Mouse (Mus musculus) limb, embryonic 13.5 days (tissue): Measurements from ENCODE around the gene Lrrc41. TPM values are rescaled to one million over a fixed set of nuclear protein-coding genes. Genes with fewer than 3 reads are reported as not detected.
A peak's percentile ranks its signal among the peaks of the same experiment; 100 is the strongest.

Source experiments
- ATAC-seq: fragments of 200-750 bp; cut with Nextera tagmentation; 2 replicates; pipeline ENCODE4 v1.8.0; 2017; ENCODE audit warnings: low read depth, moderate number of reproducible peaks, moderate TSS enrichment; ENCODE audit not compliant: low FRiP score
- H3K27ac ChIP-seq: fragments of 300-500 bp; sonication (generic); 2 replicates; pipeline ENCODE4 v1.5.1; 2015; ENCODE audit warnings: inconsistent platforms, mild to moderate bottlenecking, moderate library complexity
- H3K27me3 ChIP-seq: fragments of 300-500 bp; sonication (generic); 2 replicates; pipeline ENCODE4 v1.6.1; 2015; ENCODE audit warnings: mild to moderate bottlenecking, inconsistent platforms
- H3K36me3 ChIP-seq: fragments of 300-500 bp; sonication (generic); 2 replicates; pipeline ENCODE4 v1.6.1; 2015; ENCODE audit warnings: inconsistent platforms, mild to moderate bottlenecking, moderate library complexity
- H3K4me1 ChIP-seq: fragments of 300-500 bp; sonication (generic); 2 replicates; pipeline ENCODE4 v1.6.1; 2015; ENCODE audit warnings: inconsistent platforms
- H3K4me2 ChIP-seq: fragments of 300-500 bp; sonication (generic); replicated peaks from 2 replicates; pipeline ENCODE4 v1.6.1; 2015; ENCODE audit warnings: inconsistent platforms, mild to moderate bottlenecking, moderate library complexity
- H3K4me3 ChIP-seq: fragments of 300-500 bp; sonication (generic); 2 replicates; pipeline ENCODE4 v1.5.1; 2015; ENCODE audit warnings: moderate library complexity, mild to moderate bottlenecking, inconsistent platforms
- H3K9ac ChIP-seq: fragments of 300-500 bp; sonication (generic); 2 replicates; pipeline ENCODE4 v1.6.1; 2015; ENCODE audit warnings: mild to moderate bottlenecking, inconsistent platforms
- H3K9me3 ChIP-seq: fragments of 300-500 bp; sonication (generic); 2 replicates; pipeline ENCODE4 v1.6.1; 2016; ENCODE audit warnings: inconsistent platforms
- WGBS: fragments of 180-500 bp; shearing (Covaris S2); methylation state at CpG from one replicate; pipeline ENCODE4 v1.1.7; 2015; 5-methylcytosine and 5-hydroxymethylcytosine counted together
- polyA plus RNA-seq: library from polyadenylated mRNA; unstranded; fragments of >200 nt; fragmentation: Nextera tagmentation; extraction: Ambion mirVana; gene quantifications from 2 replicates; pipeline ENCODE4 v1.2.1, GENCODE M21; 2015

Gene Lrrc41
- polyA plus RNA-seq, 1 experiment from 2014 or later: 86.8 TPM

GRCm38 (mm10) chr4:116057559-116057958 lies 17.5 kb upstream of the Lrrc41 start:
- H3K4me2 ChIP-seq: no peak overlapping the region
- no peaks in the 10 kb centered on the region for H3K36me3 ChIP-seq
- no peaks in the 10 kb centered on the region for H3K27me3 ChIP-seq
- no peak for ATAC-seq
- 0% methylated on average over 1 of the region's 1 CpGs for whole genome bisulfite sequencing
- no peak overlapping the region for H3K4me3 ChIP-seq
- H3K9me3 ChIP-seq: no peaks in the 10 kb centered on the region
- H3K27ac ChIP-seq: no peak overlapping the region
- H3K4me1 ChIP-seq: peaks cover 1% of the 10 kb centered on the region
- no peak overlapping the region for H3K9ac ChIP-seq

GRCm38 (mm10) chr4:116059012-116059726 lies 15.9 kb upstream of the Lrrc41 start:
- Histone ChIP-seq H3K4me3 (no peak overlapping the region), H3K4me2 (no peak overlapping the region), H3K4me1 (no peaks in the 10 kb centered on the region), H3K9me3 (no peaks in the 10 kb centered on the region), H3K9ac (no peak overlapping the region), H3K27ac (no peak overlapping the region), H3K36me3 (no peaks in the 10 kb centered on the region), H3K27me3 (no peaks in the 10 kb centered on the region)
- no peak for ATAC-seq
- WGBS: 73% methylated on average over 5 of the region's 5 CpGs

DNA sequence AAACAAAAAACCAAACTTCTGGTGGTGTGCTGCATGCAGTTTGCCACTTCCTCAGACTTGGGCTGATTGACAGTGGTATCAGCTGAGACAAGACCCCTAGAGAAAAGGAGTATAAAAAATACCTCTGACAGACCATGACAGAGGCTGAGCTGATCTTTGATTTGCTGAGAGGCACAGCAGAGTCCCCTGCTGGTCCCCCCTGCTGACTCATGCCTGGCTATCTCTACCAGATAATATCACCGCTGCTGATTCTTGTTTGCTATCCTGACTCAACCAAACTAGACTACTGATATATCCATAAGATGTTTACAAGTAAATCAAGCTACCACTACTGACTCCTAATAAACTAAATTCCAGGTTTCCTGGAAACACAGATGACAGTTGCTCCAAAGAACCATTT lies 11.2 kb upstream of the Lrrc41 start:
- H3K9me3 ChIP-seq: no peaks in the 10 kb centered on the region
- no peak for ATAC-seq
- 50% methylated on average over 1 of the region's 1 CpGs for whole genome bisulfite sequencing

DNA sequence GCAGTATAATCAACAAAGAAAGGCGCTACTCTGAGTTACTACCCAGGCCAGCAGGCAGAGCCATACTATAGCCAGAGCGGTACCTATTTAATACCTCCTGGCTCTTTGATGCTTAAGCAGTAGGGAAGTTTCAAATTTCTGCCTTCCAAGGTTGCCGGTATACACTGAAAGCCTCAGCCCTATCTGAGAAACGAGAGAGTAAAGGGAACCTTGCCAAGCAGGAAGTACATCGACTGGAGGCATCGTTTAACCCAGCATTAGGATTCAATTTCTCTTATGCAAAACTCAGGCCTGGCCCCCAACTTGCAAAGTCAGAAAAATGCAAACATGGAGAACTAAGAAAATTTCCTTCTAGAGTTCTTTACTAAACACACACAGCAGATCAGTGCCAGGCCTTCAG lies 5.0 kb upstream of the Lrrc41 start:
- no peak for ATAC-seq
- H3K27ac ChIP-seq: no peak overlapping the region
- H3K36me3 ChIP-seq: peaks cover 51% of the 10 kb centered on the region
- no peak overlapping the region for H3K4me3 ChIP-seq
- H3K4me2 ChIP-seq: no peak overlapping the region
- no peak overlapping the region for H3K9ac ChIP-seq
- H3K4me1 ChIP-seq: peaks cover 15% of the 10 kb centered on the region
- H3K27me3 ChIP-seq: no peaks in the 10 kb centered on the region
- H3K9me3 ChIP-seq: no peaks in the 10 kb centered on the region
- 63% methylated on average over 6 of the region's 6 CpGs for WGBS

More for the DNA sequence above, 11.2 kb upstream of the Lrrc41 start:
- Histone ChIP-seq H3K4me1 (no peaks in the 10 kb centered on the region), H3K36me3 (peaks cover 34% of the 10 kb centered on the region), H3K4me2 (no peak overlapping the region), H3K27me3 (no peaks in the 10 kb centered on the region), H3K27ac (no peak overlapping the region), H3K9ac (no peak overlapping the region), H3K4me3 (no peak overlapping the region)

DNA sequence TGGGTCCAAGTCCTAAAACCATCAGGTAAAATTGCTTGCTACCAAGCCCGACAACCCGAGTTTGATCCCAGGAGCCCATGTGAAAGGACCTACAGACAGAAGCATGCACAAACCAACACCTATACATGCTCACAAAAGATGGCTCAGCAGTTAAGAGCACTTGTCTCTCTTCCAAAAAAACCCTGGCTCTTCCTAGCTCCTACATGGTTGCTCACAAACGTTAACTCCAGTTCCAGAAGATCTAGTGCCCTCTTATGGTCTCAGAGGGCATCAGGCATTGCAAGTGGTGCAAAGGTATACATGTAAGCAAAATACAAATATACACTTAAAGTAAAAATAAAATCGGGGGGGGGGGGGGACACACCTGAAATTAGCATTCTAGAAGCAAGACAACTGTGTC lies 1.9 kb upstream of the Lrrc41 start:
- no peaks in the 10 kb centered on the region for H3K9me3 ChIP-seq
- peaks cover 27% of the 10 kb centered on the region for H3K4me1 ChIP-seq
- no peak overlapping the region for H3K27ac ChIP-seq
- H3K4me3 ChIP-seq: peak overlapping the region; percentile 10; the same call in 1 of the 2 replicates
- no peak overlapping the region for H3K9ac ChIP-seq
- H3K27me3 ChIP-seq: no peaks in the 10 kb centered on the region
- H3K36me3 ChIP-seq: peaks cover 25% of the 10 kb centered on the region
- peak overlapping the region; percentile 91 for H3K4me2 ChIP-seq
- no peak for ATAC-seq
- 45% methylated on average over 4 of the region's 4 CpGs for WGBS

DNA sequence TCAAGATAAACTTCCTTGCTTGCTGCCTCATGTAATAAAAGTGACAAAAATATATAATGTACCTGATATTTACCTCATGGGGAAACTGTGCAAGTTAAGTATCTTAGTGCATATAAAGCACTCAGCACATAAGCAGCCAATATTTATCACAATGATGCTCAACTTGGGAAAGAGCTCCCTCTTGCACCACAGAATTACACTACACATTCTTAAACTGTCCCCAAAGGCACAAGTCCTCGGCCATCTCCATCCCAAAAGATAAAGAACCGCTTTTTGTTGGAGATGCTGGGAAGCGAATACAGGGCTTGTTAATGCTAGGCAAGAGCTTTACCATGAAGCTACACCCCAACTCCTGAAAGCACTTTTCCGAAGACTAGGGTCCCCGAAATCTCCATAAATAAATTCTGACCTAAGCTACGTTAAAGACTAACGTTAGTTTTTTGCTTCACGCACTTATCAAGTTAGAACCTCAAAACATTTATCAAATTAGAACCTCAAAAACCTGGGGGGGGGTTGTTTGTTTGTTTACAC lies 859 bp upstream of the Lrrc41 start:
- Histone ChIP-seq H3K27me3 (no peaks in the 10 kb centered on the region), H3K4me1 (peaks cover 27% of the 10 kb centered on the region), H3K4me2 (peak overlapping the region; percentile 91), H3K9me3 (no peaks in the 10 kb centered on the region), H3K4me3 (peak overlapping the region; percentile 99), H3K36me3 (peaks cover 16% of the 10 kb centered on the region), H3K27ac (0 out of 2 replicates have a peak overlapping the region, but pooled peaks have one; percentile 98), H3K9ac (peak overlapping the region; percentile 73)
- no peak for ATAC-seq
- 1% methylated on average over 8 of the region's 8 CpGs for WGBS

GRCm38 (mm10) chr4:116075631-116076368 lies 731 bp downstream of the Lrrc41 start:
- H3K4me1 ChIP-seq: peaks cover 27% of the 10 kb centered on the region
- peak; percentile 65 for ATAC-seq
- H3K4me3 ChIP-seq: peak overlapping the region; percentile 99
- H3K27me3 ChIP-seq: no peaks in the 10 kb centered on the region
- no peaks in the 10 kb centered on the region for H3K9me3 ChIP-seq
- peak overlapping the region; percentile 100 for H3K9ac ChIP-seq
- H3K27ac ChIP-seq: peak overlapping the region; percentile 98
- H3K4me2 ChIP-seq: peak overlapping the region; percentile 91
- 0% methylated on average over 68 of the region's 77 CpGs for WGBS
- H3K36me3 ChIP-seq: peaks cover 16% of the 10 kb centered on the region

- Histone ChIP-seq H3K4me2 (peak overlapping the region; percentile 91), H3K36me3 (peaks cover 24% of the 10 kb centered on the region), H3K27ac (peak overlapping the region; percentile 98), H3K9me3 (no peaks in the 10 kb centered on the region), H3K4me1 (peaks cover 27% of the 10 kb centered on the region), H3K27me3 (no peaks in the 10 kb centered on the region), H3K4me3 (peak overlapping the region; percentile 99), H3K9ac (peak overlapping the region; percentile 100)
- ATAC-seq: peak; percentile 1; the same call in 1 of the 2 replicates
- WGBS: 3% methylated on average over 37 of the region's 37 CpGs
Measured at GRCm38 (mm10) chr4:116076369-116077231, 1.5 kb downstream of the Lrrc41 start.

GRCm38 (mm10) chr4:116077240-116078095 lies 2.4 kb downstream of the Lrrc41 start:
- Histone ChIP-seq H3K9ac (peak overlapping the region; percentile 100), H3K36me3 (peaks cover 32% of the 10 kb centered on the region)
- no peak for ATAC-seq

DNA sequence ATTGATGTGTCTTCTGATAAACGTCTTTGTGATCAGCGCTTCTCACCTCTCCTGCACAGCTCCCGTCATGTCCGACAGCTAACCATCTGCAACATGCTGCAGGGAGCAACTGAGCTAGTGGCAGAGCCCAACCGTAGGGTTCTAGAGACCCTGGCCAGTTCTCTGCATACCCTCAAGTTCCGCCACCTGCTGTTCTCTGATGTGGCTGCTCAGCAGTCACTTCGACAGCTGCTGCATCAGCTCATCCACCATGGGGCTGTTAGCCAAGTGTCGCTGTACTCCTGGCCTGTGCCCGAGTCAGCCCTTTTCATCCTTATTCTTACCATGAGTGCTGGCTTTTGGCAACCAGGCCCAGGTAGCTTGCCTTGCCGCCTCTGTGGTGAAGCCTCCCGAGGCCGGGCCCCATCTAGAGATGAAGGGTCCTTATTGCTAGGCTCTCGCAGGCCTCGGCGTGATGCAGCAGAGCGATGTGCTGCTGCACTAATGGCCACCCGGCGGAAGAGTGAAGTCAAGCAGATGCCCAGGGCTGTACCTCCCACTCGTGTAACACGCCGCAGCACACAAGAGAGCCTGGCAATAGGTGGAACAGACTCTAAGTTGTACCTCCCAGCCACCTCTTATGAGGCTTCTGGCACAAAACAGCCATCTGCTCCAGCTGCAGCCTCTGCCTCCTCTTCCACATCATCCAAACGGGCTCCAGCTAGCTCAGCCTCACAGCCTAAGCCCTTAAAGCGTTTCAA lies 13.6 kb downstream of the Lrrc41 start:
- WGBS: 87% methylated on average over 23 of the region's 23 CpGs
- peaks cover 95% of the 10 kb centered on the region for H3K36me3 ChIP-seq
- no peaks in the 10 kb centered on the region for H3K4me1 ChIP-seq
- no peak overlapping the region for H3K4me2 ChIP-seq
- no peak overlapping the region for H3K27ac ChIP-seq
- no peaks in the 10 kb centered on the region for H3K27me3 ChIP-seq
- H3K9ac ChIP-seq: no peak overlapping the region
- ATAC-seq: no peak; the same call in 1 of the 2 replicates
- no peaks in the 10 kb centered on the region for H3K9me3 ChIP-seq
- H3K4me3 ChIP-seq: no peak overlapping the region

More at GRCm38 (mm10) chr4:116077240-116078095, 2.4 kb downstream of the Lrrc41 start:
- H3K4me1 ChIP-seq: peaks cover 27% of the 10 kb centered on the region
- H3K4me3 ChIP-seq: peak overlapping the region; percentile 99
- peak overlapping the region; percentile 91 for H3K4me2 ChIP-seq
- WGBS: 52% methylated on average over 3 of the region's 3 CpGs
- peak overlapping the region; percentile 98 for H3K27ac ChIP-seq
- no peaks in the 10 kb centered on the region for H3K27me3 ChIP-seq
- no peaks in the 10 kb centered on the region for H3K9me3 ChIP-seq
